Mouse (Mus musculus) erythroblast, embryonic 14.5 days (primary cell): ENCODE measurements at regions not wholly inside any gene's neighbourhood (a gene's known extent, or its start where the extent isn't known, plus 50 kb on each side); places are given as distances from the start of the nearest gene placed in this dataset.

Source experiments
- H3K27me3 ChIP-seq: 2 replicates; pipeline ENCODE4 v1.6.1; 2012; ENCODE audit warnings: inconsistent platforms; ENCODE audit not compliant: control insufficient read depth
- H3K36me3 ChIP-seq: 2 replicates; pipeline ENCODE4 v1.6.1; 2012; ENCODE audit warnings: mild to moderate bottlenecking, inconsistent platforms; ENCODE audit not compliant: control insufficient read depth
- H3K4me1 ChIP-seq: 2 replicates; pipeline ENCODE4 v1.6.1; 2012; ENCODE audit warnings: inconsistent platforms; ENCODE audit not compliant: control insufficient read depth
- H3K4me3 ChIP-seq: replicated peaks from 2 replicates; pipeline ENCODE3; 2012; ENCODE audit warnings: moderate library complexity, mild to moderate bottlenecking, inconsistent platforms
- H3K9me3 ChIP-seq: 2 replicates; pipeline ENCODE4 v1.6.1; 2012; ENCODE audit warnings: low read length, inconsistent platforms, mixed read lengths; ENCODE audit not compliant: control insufficient read depth
- GATA1 ChIP-seq: IDR thresholded peaks from 2 replicates; pipeline ENCODE4 v1.6.1; 2012; ENCODE audit warnings: low read length, inconsistent platforms, mixed read lengths
- TAL1 ChIP-seq: IDR thresholded peaks from 3 replicates; pipeline ENCODE4 v1.6.1; 2012; ENCODE audit warnings: low read length, inconsistent platforms, mixed read lengths

DNA sequence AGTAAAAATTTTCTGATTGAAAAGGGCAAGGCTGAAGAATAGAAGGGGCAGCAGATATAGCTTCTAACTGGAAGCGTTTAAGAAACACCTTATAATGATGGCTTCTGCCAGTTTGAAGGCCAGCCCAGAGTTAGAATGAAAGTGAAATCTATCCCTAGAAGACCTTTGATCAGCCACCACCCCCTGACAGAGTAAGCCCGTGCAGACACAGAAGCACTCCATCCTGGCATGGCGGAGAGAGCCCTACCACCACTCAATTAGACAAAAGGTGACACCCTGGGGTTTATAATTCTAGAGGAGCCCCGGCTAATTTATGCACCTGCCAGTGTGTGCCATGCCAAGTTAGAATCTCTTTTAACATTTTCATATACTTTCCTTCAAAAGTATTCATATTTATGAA is 233.4 kb upstream of the Sash1 start:
- H3K4me3 ChIP-seq, result no peak overlapping the region
- no peaks in the 10 kb centered on the region for H3K4me1 ChIP-seq
- no peak for TF ChIP-seq TAL1
- no peak for TF ChIP-seq GATA1
- no peaks in the 10 kb centered on the region for H3K36me3 ChIP-seq
- no peaks in the 10 kb centered on the region for H3K9me3 ChIP-seq
- no peaks in the 10 kb centered on the region for H3K27me3 ChIP-seq

DNA sequence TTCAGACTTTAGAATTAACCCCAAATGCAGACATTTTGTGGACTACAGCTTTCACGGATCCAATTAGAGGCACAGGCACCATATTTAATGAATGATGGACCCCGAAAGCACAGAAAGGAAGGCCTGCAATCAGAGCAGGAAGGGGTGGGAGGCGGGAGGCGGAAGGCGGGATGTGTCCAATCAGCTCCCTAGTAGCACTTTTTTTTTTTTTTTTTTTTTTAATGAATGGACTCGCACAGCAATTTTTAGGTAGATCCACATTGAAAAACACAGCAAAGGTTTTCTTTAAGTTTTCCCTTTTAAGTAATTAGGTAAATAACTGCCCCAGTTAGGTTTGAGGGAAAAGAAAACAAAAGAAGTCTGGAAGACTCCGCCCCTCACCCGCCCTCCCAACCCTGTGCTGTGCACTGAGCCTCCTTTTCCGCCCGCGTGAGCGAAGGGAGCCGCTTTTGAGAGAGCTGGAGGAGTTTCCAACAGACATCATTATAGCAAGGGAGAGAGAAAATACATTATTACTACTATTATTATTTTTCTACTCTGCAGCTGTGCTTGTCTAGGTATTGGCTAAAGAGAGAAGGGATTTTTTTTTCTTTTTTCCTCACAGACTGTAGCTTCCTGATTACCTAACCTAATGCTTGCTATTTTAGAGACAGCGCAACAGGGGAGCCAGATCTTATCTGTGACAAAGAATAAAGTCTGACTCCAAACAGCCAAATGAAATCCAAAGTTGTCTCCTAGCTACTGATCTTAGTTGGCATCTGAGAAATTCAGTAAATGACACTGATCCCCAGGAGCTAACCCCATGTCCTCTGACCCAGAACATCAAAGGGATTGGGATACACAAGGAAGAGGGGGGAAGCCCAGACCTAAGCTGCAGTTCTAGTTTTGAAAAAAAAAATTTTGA is 232.0 kb upstream of the Sash1 start:
- H3K36me3 ChIP-seq, result no peaks in the 10 kb centered on the region
- no peak overlapping the region for H3K4me3 ChIP-seq
- no peaks in the 10 kb centered on the region for H3K27me3 ChIP-seq
- TF ChIP-seq TAL1, result no peak
- no peak for TF ChIP-seq GATA1
- H3K4me1 ChIP-seq, result no peaks in the 10 kb centered on the region
- H3K9me3 ChIP-seq, result no peaks in the 10 kb centered on the region

DNA sequence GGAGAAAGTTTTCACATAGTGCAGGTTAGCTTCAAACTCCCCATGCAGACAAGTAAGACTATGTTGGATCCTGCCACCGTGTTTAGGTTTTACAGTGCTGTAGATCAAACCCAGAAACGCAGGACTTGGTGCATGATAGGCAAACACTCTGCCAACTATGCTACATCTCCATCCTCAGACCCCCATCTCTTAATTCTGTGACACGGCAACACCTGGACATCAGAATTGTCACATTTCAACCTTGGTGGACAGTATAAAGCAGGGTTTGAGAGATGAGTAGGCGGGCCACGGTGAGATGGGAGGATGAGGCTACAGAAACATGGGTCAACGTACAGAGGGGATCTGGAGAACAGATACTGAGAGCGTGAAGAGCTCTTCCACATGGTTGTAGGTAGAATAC is 231.3 kb upstream of the Sash1 start:
- H3K36me3 ChIP-seq, result no peaks in the 10 kb centered on the region
- H3K4me1 ChIP-seq, result no peaks in the 10 kb centered on the region
- no peaks in the 10 kb centered on the region for H3K27me3 ChIP-seq
- TF ChIP-seq TAL1 (no peak), GATA1 (no peak)
- H3K4me3 ChIP-seq, result no peak overlapping the region
- H3K9me3 ChIP-seq, result no peaks in the 10 kb centered on the region

DNA sequence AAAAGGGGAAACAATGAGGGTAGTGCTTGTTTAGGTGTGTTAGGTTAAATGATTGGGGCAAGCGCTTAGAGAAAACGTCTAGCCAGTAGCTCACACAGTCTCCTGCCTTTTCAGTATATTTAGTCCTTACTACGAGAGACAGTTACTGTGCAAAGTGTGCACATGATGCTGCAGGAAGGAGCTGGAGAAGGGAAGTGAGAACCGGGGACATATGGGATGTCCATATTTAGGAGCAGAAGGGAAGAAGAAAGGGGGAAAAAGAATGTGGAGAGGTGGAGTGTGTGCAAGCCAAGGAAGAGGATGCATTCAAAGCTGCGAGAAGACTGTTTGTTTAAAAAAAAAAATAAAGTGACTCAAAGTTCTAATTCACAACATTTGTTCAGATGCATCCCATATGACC is 227.8 kb upstream of the Sash1 start:
- Histone ChIP-seq H3K9me3 (no peaks in the 10 kb centered on the region), H3K36me3 (no peaks in the 10 kb centered on the region), H3K27me3 (no peaks in the 10 kb centered on the region), H3K4me3 (no peak overlapping the region), H3K4me1 (no peaks in the 10 kb centered on the region)
- TF ChIP-seq GATA1 (no peak), TAL1 (no peak)

DNA sequence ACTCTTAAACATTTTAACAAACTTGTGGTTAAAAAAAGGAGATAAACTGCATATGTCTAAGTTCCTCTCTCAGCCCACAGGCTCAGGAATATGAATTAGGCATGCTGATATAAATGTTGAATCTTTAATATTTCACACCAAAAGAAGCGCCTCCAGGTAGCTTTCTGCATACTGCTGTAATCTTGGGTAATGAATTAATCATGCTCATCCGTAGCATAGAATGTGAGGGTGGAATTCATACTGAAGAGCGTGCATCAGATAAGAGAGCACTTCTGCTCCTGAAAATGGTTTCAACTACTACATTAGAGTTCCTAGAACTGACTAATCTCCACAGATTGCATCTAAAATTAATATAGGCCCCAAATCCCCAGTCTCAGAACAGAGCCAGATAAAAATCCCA is 225.2 kb upstream of the Sash1 start:
- H3K36me3 ChIP-seq, result no peaks in the 10 kb centered on the region
- no peaks in the 10 kb centered on the region for H3K4me1 ChIP-seq
- no peak for TF ChIP-seq GATA1
- no peak for TF ChIP-seq TAL1

DNA sequence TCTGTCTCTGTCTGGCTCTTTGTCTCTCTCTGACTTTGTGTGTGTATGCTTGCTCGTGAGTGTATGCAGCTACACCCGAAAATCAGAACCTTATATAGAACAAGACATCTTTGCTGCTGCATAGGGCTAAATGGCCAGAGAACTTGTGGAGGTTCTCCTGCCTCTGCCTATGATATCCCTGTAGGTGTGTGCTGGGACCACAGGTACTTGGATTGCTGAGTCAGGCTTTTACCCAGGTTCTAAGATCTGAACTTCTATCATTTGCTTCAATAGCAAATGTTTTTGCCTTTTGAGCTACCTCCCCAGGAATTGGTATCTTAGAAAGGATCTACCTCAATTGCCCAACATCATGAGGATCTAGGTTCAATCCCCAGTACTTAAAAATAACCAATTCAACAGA is 210.3 kb upstream of the Sash1 start:
- Histone ChIP-seq H3K27me3 (no peaks in the 10 kb centered on the region), H3K4me1 (no peaks in the 10 kb centered on the region), H3K4me3 (no peak overlapping the region), H3K9me3 (peaks cover 4% of the 10 kb centered on the region; the same call in 1 of the 2 replicates), H3K36me3 (no peaks in the 10 kb centered on the region)
- TF ChIP-seq GATA1, result no peak
- no peak for TF ChIP-seq TAL1

More for the DNA sequence above, 225.2 kb upstream of the Sash1 start:
- Histone ChIP-seq H3K9me3 (no peaks in the 10 kb centered on the region), H3K4me3 (no peak overlapping the region), H3K27me3 (no peaks in the 10 kb centered on the region)

DNA sequence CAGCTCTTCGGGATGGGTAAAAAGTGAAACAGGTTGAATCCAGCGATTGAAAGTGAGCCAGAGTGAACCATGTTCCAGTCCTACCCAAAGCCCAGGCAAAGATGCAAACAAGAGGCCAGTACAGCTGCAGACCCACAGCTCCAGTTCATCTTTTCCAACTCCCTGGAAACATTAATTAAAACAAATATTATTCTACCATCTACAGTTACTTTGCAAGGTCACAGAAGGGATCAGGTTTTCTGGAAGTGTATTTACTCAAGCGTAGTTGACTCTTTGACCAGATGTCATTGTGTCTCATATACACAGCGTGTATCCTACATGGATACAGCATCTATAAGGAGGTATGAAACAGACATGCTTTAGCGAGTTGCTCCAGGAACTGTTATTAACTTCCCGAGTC is 209.3 kb upstream of the Sash1 start:
- H3K4me3 ChIP-seq, result no peak overlapping the region
- H3K9me3 ChIP-seq, result peaks cover 6% of the 10 kb centered on the region; the same call in 1 of the 2 replicates
- no peaks in the 10 kb centered on the region for H3K4me1 ChIP-seq
- TF ChIP-seq GATA1 (no peak), TAL1 (no peak)
- no peaks in the 10 kb centered on the region for H3K27me3 ChIP-seq
- H3K36me3 ChIP-seq, result no peaks in the 10 kb centered on the region

DNA sequence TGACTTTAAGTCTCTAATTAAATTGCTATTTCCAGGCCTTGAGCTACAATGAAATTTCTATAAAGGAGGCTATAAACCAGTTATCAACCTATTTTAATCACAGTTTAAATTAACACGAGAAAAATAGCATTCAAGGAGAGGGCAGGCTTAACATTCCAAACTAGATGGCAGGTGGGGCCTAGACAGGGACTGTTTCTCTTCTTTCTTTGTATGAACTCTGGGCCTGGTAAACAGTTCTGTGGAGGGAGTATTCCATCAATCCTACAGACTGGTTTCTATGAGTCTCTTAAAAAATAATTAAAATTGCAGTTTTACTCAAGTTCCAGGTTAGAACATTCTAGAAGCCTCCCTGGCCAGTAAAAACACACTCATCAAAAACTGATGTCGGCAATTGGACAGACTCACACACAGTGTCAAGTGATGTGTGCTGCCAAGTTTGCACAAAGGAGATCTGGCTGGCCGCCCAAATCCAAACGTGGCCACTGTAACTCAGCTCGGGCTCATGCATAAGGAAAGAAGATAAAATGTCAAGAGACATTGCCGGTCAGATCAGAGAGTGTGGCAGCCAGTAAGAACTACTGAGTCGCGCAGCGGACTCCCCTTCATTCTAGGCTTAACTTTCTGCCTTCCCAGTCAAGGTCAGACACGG is 206.5 kb upstream of the Sash1 start:
- Histone ChIP-seq H3K36me3 (no peaks in the 10 kb centered on the region), H3K27me3 (no peaks in the 10 kb centered on the region), H3K9me3 (peaks cover 2% of the 10 kb centered on the region; the same call in 1 of the 2 replicates), H3K4me1 (no peaks in the 10 kb centered on the region), H3K4me3 (no peak overlapping the region)
- TF ChIP-seq TAL1 (no peak), GATA1 (no peak)

DNA sequence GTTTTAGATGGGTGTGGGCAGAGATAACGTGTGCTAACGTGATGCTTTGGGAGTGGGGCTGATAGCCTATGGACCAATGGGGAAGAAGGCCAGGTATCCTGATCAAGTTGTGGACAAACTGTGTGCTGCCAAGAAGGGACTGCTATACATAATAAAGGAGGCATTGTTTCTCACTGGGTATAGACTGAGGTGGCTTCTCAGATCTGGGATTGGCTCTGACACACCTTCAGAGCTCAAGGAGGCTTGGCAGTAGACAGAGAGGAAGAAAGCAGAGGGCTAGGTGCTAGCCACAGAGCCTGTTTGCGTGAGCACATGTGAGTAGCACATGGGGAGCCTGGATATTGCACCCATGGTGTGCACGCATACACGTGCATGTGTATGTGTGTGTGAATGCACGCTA is 205.1 kb upstream of the Sash1 start:
- TF ChIP-seq TAL1 (no peak), GATA1 (no peak)
- H3K27me3 ChIP-seq, result no peaks in the 10 kb centered on the region
- H3K36me3 ChIP-seq, result no peaks in the 10 kb centered on the region

More for the DNA sequence above, 205.1 kb upstream of the Sash1 start:
- Histone ChIP-seq H3K9me3 (peaks cover 2% of the 10 kb centered on the region; the same call in 1 of the 2 replicates), H3K4me1 (no peaks in the 10 kb centered on the region), H3K4me3 (no peak overlapping the region)
